Mouse (Mus musculus) cerebellum, adult 8-10 months (tissue): Measurements from ENCODE around the gene Dnah5.

Experiments used
- DNase-seq: peaks from one replicate; pipeline ENCODE4 v3.0.0; 2022

The Dnah5 gene

DNA sequence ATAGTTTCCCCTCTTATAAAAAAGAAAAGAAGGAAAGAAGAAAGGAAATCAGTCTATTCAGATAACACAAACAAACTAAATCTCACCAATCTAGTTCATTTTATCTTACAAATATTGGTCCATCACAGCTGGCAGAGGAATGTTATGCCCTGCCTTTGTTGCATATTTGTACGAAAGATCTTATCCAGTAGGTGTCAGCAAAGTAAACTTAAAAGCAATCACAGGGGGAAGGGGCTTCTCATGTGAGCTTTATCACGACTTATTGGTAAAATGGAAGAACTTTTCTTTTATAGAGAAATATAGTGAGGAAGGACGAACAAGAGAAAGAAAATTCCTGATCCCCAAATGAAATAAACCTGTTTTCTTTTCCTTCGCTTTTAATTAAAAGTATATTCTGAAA is 299.3 kb downstream of the Dnah5 start:
- no peak for DNase-seq

DNA sequence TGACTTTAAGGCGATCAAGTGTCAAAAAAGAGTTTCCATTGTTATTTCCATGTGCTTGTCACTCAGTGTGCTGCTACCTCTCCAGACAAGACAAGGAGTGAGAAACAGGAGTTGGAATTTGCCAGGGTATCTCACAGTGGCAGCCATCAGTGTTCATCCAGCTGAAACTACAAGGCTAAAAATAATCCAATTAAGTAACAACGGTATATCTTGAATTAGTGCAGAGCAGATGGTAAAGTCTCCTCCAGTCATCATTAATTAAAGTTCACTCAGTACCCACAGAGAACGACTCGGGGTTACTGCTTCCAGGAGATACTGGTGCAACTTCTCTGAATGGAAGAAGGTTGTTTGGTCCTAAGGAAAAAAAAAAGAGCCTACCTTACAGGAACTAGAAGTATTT is 311.6 kb downstream of the Dnah5 start:
- DNase-seq, result no peak
